Mouse (Mus musculus) right cerebral cortex, postnatal 10 days (tissue): ENCODE results near the gene Gata3.

Experiments
- DNase-seq, 2 experiments: peaks; one replicate each; pipeline ENCODE4 v3.0.0; 2021; ENCODE audit warnings: low spot score in 2 of 2

Gata3 gene

GRCm38 (mm10) chr2:9889651-9890183, at the start of gene Gata3:
Gene Gata3, minus strand, starts transcription at chr2:9890034.
- DNase-seq = no peak

DNA sequence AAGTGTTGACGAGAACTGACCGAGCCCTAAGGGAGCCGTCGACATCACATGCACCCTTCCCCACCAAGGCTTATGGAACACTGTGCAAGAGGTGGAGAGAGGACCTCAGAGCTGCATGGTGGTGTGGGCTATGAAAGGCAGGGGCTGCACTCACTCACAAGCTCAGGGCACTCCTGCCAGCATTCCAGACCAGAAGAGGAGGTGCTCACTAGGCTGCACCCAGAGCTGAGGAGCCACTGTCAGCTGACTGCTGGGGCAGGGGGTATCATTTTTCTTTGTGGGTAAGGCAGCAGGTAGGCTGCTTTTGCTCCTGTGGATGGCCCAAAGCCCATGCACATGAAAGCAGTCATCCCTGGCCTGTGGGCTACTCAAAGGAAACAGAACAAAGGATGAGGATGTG, 49.4 kb upstream of the Gata3 start:
- DNase-seq = no peak

GRCm38 (mm10) chr2:9935965-9936364, 46.1 kb upstream of the Gata3 start:
- DNase-seq = no peak

DNA sequence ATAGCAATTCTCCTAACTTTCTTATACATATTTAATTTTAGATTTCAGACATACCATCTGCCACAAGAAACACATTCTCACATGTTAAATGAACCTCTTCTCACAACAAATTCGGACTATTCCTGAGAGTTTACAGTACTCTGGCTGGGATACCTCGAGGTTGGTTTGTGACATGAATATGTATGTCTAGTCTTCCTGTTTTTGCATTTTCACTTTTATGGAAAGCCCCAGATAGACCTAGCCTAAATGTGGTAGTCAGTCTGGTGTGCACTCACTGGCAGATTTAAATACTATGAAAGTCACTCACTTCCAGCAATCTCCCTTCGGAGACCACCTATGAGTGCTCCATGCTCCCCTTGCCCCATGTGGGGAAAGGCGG, 37.1 kb upstream of the Gata3 start:
- DNase-seq = no peak

GRCm38 (mm10) chr2:9926194-9926904, 36.5 kb upstream of the Gata3 start:
- peak; percentile 31 to 35 for DNase-seq

DNA sequence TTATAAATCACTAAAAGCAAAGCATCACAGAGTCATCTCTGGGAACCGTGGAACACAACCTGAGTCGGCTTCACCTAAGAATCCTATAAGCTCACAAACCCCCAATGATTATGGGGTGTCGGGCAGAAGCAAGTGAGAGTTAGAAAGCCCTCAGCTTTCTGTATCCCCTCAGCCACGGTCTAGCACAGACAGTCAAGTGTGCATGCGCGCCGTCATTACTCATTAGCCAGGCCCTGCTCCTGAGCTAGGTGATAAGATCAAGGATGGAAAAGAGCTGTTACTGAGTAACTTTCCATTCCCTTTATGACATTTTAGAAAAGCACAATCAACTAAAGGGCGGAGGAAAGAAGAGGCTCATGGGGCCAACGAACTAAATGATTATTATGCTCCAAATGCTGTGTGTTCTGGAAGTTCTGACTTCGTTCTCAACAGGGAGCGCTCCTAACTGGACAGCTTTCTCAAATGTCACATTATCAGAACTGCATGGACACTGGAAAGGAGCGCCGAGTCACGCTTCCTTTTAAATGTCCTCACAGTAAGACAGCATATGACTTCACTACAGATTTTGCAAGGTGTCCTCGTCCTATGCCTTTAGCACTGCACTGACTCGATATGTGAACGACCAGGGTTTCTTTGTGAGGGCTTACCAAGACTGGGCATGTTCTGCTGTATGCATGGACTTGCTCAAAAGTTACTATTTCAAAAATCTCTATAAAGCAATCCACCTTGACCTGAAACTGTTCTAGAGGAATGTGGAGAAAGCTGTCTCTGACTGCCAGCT, 29.0 kb upstream of the Gata3 start:
- no peak for DNase-seq

GRCm38 (mm10) chr2:9917602-9918001, 27.8 kb upstream of the Gata3 start:
- peak; percentile 26 to 53 for DNase-seq

GRCm38 (mm10) chr2:9905995-9906394, 16.2 kb upstream of the Gata3 start:
- DNase-seq = no peak

GRCm38 (mm10) chr2:9903854-9904560, 14.2 kb upstream of the Gata3 start:
- no peak for DNase-seq

DNA sequence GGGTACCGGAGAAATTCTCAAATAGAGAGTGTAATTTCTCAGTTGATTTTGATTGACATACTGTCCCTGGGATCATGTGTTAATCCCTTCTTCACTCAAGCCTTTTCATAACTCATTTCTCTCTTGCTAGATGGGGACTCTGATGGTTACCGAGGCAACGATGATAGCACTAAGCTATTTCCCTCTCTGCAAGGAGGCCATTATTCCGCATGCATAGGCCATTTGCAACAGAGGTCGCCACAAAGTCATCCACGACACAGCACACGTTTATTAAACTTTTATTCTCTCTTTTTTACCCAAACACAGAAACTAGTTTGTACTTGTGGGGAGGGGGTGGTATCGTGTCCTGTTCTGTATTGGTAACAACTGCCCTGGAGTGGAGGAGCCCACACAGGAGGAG, 8.0 kb upstream of the Gata3 start:
- DNase-seq = no peak

DNA sequence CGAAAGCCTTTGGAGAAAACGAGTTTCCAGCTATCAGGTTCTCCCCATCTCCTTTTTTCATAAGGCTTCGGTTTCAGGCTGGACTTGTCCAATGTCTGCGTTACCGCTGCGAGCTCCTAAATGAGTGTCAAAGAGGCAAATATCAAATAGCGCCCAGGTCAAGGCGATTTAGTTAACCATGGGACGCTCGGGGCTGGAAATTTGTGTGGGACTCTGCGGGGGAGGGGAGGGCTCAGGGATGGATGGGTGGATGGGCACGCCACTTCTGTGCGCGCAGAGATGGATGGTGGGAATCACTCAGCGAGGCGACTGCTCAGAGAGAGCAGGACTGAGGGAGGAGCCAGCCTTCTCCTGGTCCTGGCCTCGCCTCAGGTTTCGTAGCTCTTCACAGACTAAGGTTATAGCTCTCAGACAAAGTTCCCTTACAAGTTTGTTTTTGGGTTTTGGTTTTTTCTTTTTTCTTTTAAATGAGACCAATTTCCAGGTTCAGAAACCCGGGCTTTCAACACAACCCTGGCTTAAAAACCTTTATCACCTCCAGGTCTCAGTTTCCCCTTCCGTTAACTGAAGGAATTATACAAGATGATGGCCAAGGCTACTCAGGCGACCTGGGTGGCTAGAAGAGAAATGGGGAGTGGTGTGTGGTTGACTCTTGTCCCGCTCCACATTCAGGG, 6.4 kb upstream of the Gata3 start:
- no peak for DNase-seq

- no peak for DNase-seq
Measured at GRCm38 (mm10) chr2:9894836-9895593, 5.2 kb upstream of the Gata3 start.

GRCm38 (mm10) chr2:9893272-9893953, 3.6 kb upstream of the Gata3 start:
- DNase-seq = no peak

DNA sequence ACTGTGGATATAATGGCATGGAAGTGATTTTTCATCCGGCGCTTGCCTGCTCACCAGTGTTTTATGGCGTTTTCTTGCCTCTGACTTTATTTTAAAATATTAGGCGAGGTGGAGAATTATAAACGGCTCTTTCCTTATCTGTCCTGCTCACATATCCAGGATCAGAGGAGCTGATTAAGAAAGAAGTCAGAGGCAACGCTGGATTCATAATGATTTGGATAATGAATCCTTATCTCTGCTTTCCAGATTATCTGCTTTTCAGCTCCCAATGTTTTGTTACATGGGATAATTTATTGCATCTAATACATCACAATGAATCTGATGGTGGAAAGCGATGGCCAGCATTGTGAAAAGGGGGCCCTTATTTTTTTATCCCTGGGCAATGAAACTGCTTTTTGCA, 2.7 kb upstream of the Gata3 start:
- DNase-seq = no peak

GRCm38 (mm10) chr2:9890906-9891305, 1.1 kb upstream of the Gata3 start:
- DNase-seq = no peak

DNA sequence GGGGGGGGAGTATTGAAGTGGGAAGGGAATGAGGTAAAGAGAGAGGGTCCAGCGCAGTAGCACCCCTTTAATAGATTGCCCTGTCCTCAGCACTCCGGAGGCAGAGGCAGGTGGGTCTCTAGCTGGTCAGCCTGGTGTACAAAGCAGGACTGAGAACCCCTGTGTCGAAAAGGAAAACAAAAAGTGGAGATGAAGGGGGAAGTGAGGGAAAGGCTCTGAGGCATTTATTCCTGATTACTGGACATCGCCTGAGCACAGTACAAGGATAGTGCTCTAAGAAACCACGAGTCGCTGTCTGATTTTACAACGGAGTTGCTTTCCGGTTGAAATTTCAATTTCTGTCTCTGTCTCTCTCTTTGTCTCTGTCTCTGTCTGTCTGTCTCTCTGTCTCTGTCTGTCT, 417 bp upstream of the Gata3 start:
- no peak for DNase-seq

GRCm38 (mm10) chr2:9888913-9889650, 752 bp downstream of the Gata3 start, which contains the start of gene 9230102O04Rik:
Gene 9230102O04Rik, minus strand, starts transcription at chr2:9889540.
- no peak for DNase-seq

DNA sequence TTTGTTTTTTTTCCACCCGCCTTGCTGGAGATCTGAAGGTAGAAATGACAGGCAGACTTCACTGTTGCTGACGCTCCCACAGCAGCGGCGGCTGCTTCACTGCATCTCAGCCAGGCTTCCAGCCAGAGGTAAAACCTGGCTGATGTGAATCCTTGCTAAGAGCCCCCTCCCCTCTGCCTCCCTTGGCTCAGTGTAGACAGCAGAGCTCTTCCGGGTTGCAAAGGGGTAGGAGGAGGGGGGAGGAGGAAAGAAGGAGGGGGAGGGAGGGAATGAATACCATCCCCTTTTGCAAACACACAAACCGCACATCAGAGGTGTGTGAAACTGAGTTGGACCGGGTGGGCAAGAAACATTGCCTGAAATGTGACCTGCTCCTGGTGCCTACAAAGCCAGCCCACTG, 2.2 kb downstream of the Gata3 start:
- DNase-seq = no peak

GRCm38 (mm10) chr2:9886921-9887610, 2.8 kb downstream of the Gata3 start:
- no peak for DNase-seq
